ENCODE assay signal across 21 mouse cellular contexts in the genomic region with DNA sequence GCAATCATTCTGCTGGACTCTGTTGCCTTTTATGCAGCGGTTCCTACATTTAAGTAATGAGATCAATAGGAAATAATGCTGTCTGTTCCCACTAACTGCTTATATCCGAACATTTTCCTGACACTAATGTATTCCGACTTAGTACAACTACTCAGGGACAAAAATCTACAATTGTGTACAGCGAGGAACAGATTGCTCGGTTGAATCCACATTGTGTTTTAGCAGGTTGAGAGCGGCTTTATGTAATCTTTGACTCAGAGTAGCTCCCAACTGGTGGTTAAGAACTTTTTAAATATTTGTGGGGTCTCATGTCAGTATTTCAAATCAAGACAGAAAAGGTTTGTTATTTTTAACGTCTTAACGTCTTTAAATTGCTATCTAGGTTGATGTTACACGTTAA.
"Had no signal": no experiment of that assay in that cellular context is flagged by ENCODE, and none has a peak within 500 bp of the region (broad histone marks: within the 10 kb centered on the region; RNA-seq: fewer than 3 reads in every experiment).

No protein-coding gene starts in this region.

- H3K4me1 ChIP-seq: limb, embryonic 10.5 days; liver, embryonic 13.5 days; midbrain, embryonic 13.5 days; neural tube, embryonic 13.5 days; stomach, embryonic 15.5 days had no signal

- DNase-seq: kidney, adult 18-20 months; kidney, adult 9 months; kidney, postnatal 14 days; kidney, postnatal 4 days; layer of hippocampus, postnatal 36 days; liver; liver, embryonic 13.5 days; lung, adult 2 months; lung, postnatal 14 days; lung, postnatal 4 days; right cerebral cortex, postnatal 25 days; spleen, adult 18-20 months; thymus, postnatal 25 days had no signal

- ATAC-seq: intestine, embryonic 16.5 days; midbrain, embryonic 13.5 days; midbrain, embryonic 16.5 days had no signal

- H3K4me2 ChIP-seq: limb, embryonic 13.5 days; liver, embryonic 13.5 days; midbrain, embryonic 13.5 days; neural tube, embryonic 13.5 days; stomach, embryonic 15.5 days had no signal

- H3K9ac ChIP-seq: limb, embryonic 13.5 days; liver, embryonic 13.5 days; midbrain, embryonic 13.5 days; neural tube, embryonic 13.5 days; stomach, embryonic 15.5 days had no signal

- H3K9me3 ChIP-seq: limb, embryonic 10.5 days; limb, embryonic 13.5 days; liver, embryonic 13.5 days; neural tube, embryonic 13.5 days; stomach, embryonic 15.5 days had no signal

- H3K27me3 ChIP-seq: limb, embryonic 13.5 days; liver, embryonic 13.5 days; midbrain, embryonic 13.5 days; neural tube, embryonic 13.5 days; stomach, embryonic 15.5 days had no signal

- H3K36me3 ChIP-seq: midbrain, embryonic 13.5 days; neural tube, embryonic 13.5 days; stomach, embryonic 15.5 days had no signal

- H3K4me3 ChIP-seq: limb, embryonic 10.5 days; limb, embryonic 13.5 days; liver, embryonic 13.5 days; midbrain, embryonic 13.5 days; myocyte; neural tube, embryonic 13.5 days; stomach, embryonic 15.5 days had no signal

- H3K27ac ChIP-seq: limb, embryonic 10.5 days; limb, embryonic 13.5 days; liver, embryonic 13.5 days; midbrain, embryonic 13.5 days; neural tube, embryonic 13.5 days; stomach, embryonic 15.5 days had no signal
